Mouse (Mus musculus): ENCODE results near the gene Cerkl.

DNA sequence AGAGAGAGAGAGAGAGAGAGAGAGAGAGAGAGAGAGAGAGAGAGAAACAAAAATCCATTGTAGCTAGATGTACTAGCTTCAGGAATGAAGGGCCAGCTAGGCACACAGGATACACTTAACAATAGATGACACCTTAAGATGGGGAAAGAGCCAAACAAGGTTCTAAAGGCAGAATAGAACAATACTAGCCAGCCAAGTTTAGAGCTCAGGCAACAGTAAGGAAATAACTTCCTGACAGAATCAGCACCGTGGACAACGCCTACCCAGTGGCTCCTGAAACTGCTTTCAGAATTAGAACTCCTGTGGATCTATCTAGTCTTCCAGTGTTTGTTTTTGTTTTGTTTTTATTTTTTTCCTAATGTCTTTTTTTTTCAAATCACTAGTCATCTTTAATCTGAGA, 4.0 kb upstream of the Cerkl start:
- TF ChIP-seq MAX (IDR thresholded peaks at IDR 0.05) (no peak), MYOG (IDR thresholded peaks at IDR 0.05; ENCODE audit: control insufficient read depth, extremely low read depth, insufficient read length) (no peak), CTCF (IDR thresholded peaks at IDR 0.05; ENCODE audit: control insufficient read depth, insufficient read depth, insufficient read length) (no peak), USF1 (IDR thresholded peaks at IDR 0.05; ENCODE audit: low read depth) (no peak), MYOD1 (IDR thresholded peaks at IDR 0.05; ENCODE audit: control insufficient read depth, insufficient read length, low read depth) (no peak), CEBPB (IDR thresholded peaks at IDR 0.05; ENCODE audit: low read depth) (no peak), FOSL1 (IDR thresholded peaks at IDR 0.05; ENCODE audit: insufficient read depth, low read length, poor library complexity, severe bottlenecking) (no peak)

Measured in C2C12 (cell line).